Mouse (Mus musculus) limb, embryonic 11.5 days (tissue): ENCODE measurements at regions not wholly inside any gene's neighbourhood (a gene's known extent, or its start where the extent isn't known, plus 50 kb on each side); places are given as distances from the start of the nearest gene placed in this dataset.

ENCODE experiments used
- ATAC-seq: fragments of 200-750 bp; cut with Nextera tagmentation; 2 replicates; pipeline ENCODE4 v1.8.0; 2017; ENCODE audit warnings: low read depth; ENCODE audit not compliant: insufficient number of reproducible peaks, low FRiP score, low TSS enrichment
- DNase-seq: peaks from one replicate; pipeline ENCODE4 v3.0.0-alpha.2; 2015; ENCODE audit warnings: low spot score
- H3K27ac ChIP-seq: fragments of 300-500 bp; sonication (generic); replicated peaks from 2 replicates; pipeline ENCODE4 v1.5.1; 2014; ENCODE audit warnings: low read depth, mild to moderate bottlenecking, low read length
- H3K27me3 ChIP-seq: fragments of 300-500 bp; sonication (generic); 2 replicates; pipeline ENCODE4 v1.6.1; 2014; ENCODE audit warnings: mild to moderate bottlenecking, low read length, mixed read lengths; ENCODE audit not compliant: control insufficient read depth, insufficient read depth
- H3K36me3 ChIP-seq: fragments of 300-500 bp; sonication (generic); 2 replicates; pipeline ENCODE4 v1.6.1; 2014; ENCODE audit warnings: mild to moderate bottlenecking, low read length, moderate library complexity, mixed read lengths; ENCODE audit not compliant: control insufficient read depth, insufficient read depth
- H3K4me1 ChIP-seq: fragments of 300-500 bp; sonication (generic); 2 replicates; pipeline ENCODE4 v1.6.1; 2014; ENCODE audit warnings: low read length, mixed read lengths; ENCODE audit not compliant: control insufficient read depth, insufficient read depth
- H3K4me2 ChIP-seq: fragments of 300-500 bp; sonication (generic); 2 replicates; pipeline ENCODE4 v1.6.1; 2014; ENCODE audit warnings: low read depth, mild to moderate bottlenecking, moderate library complexity; ENCODE audit not compliant: severe bottlenecking
- H3K4me3 ChIP-seq: fragments of 300-500 bp; sonication (generic); 2 replicates; pipeline ENCODE4 v1.5.1; 2014; ENCODE audit warnings: low read depth, low read length
- H3K9ac ChIP-seq: fragments of 300-500 bp; sonication (generic); 2 replicates; pipeline ENCODE4 v1.6.1; 2014; ENCODE audit warnings: mild to moderate bottlenecking, low read length
- H3K9me3 ChIP-seq: fragments of 300-500 bp; sonication (generic); 2 replicates; pipeline ENCODE4 v1.6.1; 2016; ENCODE audit warnings: low read length; ENCODE audit not compliant: control insufficient read depth
- WGBS: fragments of 180-500 bp; shearing (Covaris S2); extraction: QIAGEN DNeasy Blood & Tissue Kit; methylation state at CpG from one replicate; pipeline ENCODE4 v1.1.7; 2014; 5-methylcytosine and 5-hydroxymethylcytosine counted together

DNA sequence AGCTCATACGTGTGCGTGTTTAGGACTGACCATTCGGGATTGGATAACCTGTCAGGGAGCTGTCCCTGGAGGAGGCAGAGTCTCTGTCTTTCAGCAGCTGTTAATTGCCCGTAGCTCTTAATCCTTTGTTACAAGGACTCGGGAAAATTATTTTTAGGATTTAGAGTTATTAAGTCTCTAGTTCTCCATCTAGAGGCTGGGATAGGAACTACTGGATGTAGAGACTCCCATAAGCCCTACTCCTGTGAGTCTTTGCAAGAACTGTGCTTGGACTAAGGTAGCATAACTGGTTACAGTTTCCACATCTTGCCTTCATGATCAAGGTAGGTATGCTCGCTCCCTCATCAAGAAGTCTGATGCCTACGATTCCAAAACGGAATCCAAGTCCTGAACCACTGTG is 90.7 kb upstream of the Stmnd1 start:
- Histone ChIP-seq H3K27me3 (no peaks in the 10 kb centered on the region), H3K4me3 (no peak overlapping the region), H3K4me2 (no peak overlapping the region), H3K9me3 (no peaks in the 10 kb centered on the region), H3K36me3 (no peaks in the 10 kb centered on the region), H3K9ac (no peak overlapping the region), H3K27ac (no peak overlapping the region), H3K4me1 (no peaks in the 10 kb centered on the region)
- 83% methylated on average over 8 of the region's 8 CpGs for WGBS
- ATAC-seq (no peak), DNase-seq (no peak)

DNA sequence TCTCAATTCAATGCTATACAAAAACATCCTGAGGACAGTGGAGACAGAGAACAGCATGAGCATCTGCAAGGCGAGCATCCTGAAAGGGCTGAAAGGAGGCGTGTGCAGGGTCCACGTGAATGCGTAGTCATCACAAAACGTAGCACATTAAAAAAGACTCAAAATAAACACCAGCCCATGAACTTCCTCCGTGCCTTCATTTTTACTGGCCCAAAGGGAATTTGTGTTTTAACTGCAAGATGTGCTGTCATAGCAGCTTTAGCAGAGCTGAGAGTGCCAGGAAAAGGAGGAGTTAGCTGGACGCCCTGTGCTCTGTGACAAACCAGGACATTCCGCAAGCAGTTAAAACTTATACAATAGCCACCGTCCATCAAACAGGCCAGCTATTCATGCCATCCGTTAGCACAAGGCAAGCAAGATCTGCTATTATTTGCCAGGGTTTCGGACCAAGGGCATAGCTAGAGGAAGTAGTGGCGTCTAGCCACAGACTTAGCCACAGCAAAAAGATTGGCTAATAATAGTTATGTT is 92.9 kb upstream of the Stmnd1 start:
- ATAC-seq (no peak), DNase-seq (no peak)
- H3K9me3 ChIP-seq = no peaks in the 10 kb centered on the region
- H3K4me2 ChIP-seq = no peak overlapping the region
- no peaks in the 10 kb centered on the region for H3K27me3 ChIP-seq
- no peak overlapping the region for H3K4me3 ChIP-seq
- no peaks in the 10 kb centered on the region for H3K36me3 ChIP-seq
- no peaks in the 10 kb centered on the region for H3K4me1 ChIP-seq
- H3K27ac ChIP-seq = no peak overlapping the region
- WGBS = 74% methylated on average over 12 of the region's 12 CpGs
- H3K9ac ChIP-seq = no peak overlapping the region

DNA sequence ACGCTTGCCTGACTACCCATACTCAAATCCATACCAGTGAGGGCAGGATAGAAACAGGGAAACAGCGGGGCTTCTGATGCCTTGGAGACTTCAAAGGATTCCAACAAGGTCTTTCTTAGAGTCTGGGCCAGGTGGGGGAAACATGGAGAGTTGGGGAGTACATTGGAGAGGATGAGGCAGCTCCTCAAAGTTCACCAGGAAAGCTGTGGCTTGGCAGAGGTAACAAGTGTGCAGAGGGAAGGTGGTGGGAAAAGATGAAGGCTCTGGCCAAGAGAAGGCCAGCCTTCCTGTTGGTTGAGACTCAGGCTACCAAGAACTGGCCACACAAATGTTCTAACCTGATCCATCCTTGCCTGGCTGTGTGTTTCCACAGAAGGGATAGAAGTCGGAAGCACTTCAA is 93.6 kb upstream of the Stmnd1 start:
- WGBS = 92% methylated on average over 3 of the region's 3 CpGs
- Histone ChIP-seq H3K36me3 (no peaks in the 10 kb centered on the region), H3K9ac (no peak overlapping the region), H3K4me1 (no peaks in the 10 kb centered on the region), H3K27ac (no peak overlapping the region), H3K9me3 (no peaks in the 10 kb centered on the region), H3K27me3 (no peaks in the 10 kb centered on the region), H3K4me2 (no peak overlapping the region), H3K4me3 (no peak overlapping the region)
- ATAC-seq = no peak
- no peak for DNase-seq

DNA sequence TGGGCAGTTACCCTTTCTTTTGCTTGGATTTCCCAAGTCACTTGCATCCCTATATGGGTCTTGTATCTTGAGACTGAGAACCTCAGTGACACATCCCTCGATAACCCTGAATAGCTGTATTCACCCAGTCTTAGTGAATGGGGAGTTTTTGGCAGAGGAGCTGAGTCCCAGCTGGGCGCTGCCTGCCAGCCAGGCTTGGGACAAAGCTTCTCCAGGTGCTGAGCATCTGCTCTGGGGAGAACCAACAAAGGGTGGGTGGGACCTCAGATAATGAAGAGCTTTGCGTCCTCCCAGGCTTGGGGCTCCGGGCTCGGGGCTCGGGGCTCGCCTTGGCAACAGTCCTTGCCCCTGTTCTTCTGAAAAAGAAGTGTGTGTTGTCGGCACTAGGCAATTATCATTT is 100.4 kb upstream of the Stmnd1 start:
- 70% methylated on average over 8 of the region's 8 CpGs for WGBS
- no peaks in the 10 kb centered on the region for H3K4me1 ChIP-seq
- no peak overlapping the region for H3K4me3 ChIP-seq
- H3K36me3 ChIP-seq = no peaks in the 10 kb centered on the region
- H3K27me3 ChIP-seq = no peaks in the 10 kb centered on the region
- no peaks in the 10 kb centered on the region for H3K9me3 ChIP-seq
- no peak overlapping the region for H3K9ac ChIP-seq
- H3K4me2 ChIP-seq = no peak overlapping the region
- H3K27ac ChIP-seq = no peak overlapping the region
- DNase-seq (no peak), ATAC-seq (no peak)

DNA sequence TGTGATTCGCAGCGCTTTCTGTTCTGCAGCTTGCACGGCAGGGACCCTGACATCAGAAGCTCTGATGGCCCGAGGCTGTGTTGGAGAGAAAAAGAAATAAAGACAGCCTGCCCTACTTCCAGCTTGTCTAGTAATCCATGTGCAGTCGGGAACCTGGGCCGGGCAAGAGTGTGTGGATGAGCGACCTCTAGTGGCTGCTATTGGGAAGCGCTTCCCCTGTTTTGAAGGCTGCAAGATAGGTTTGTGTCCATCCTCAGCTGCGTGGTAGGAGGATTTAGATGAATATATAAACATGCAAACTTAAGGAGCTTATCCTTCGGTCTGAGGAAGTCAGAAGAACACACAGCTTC is 111.5 kb upstream of the Stmnd1 start:
- Histone ChIP-seq H3K9me3 (no peaks in the 10 kb centered on the region), H3K27ac (no peak overlapping the region), H3K36me3 (no peaks in the 10 kb centered on the region), H3K4me1 (peaks cover 7% of the 10 kb centered on the region; the same call in 1 of the 2 replicates), H3K27me3 (no peaks in the 10 kb centered on the region), H3K9ac (no peak overlapping the region), H3K4me3 (0 out of 2 replicates have a peak overlapping the region, but pooled peaks have one; percentile 4), H3K4me2 (peak overlapping the region; percentile 36; the same call in 1 of the 2 replicates)
- ATAC-seq (no peak), DNase-seq (peak; percentile 84)
- WGBS = 6% methylated on average over 10 of the region's 10 CpGs

DNA sequence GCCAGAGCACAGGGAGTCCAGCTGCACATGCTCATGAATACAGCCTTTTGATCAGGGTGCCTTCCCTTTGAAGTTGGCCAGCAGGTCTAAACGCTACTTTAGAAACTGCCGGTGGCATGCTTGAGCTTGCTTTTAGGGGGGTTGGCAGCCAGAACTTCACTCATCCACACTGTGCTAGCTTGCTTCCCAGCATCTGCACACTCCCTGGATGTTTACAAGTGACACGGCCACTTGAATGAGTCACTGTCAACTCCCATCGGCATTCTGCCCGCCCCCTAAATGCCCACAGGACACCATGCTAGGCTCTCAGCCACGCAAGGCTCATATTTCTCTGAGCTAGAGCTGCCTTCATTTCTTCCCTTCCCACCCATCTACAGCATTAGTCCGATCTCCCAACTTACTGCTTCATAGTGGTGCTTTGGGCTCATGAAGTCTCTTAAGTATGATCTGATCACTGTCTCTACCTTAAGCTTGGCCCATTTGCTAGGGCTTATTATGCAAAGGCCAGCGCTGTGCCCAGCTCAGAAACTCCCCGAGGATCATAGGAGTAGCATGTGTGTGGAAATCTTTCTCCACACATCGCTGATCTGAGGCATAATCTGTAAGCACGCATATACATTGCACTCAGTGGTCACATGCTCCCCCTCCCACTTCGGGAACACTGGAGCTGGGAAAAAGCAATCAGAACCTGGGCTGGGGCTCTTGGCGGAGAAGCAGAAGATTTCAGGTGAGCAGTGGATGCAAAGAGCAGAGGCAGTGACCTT is 112.1 kb upstream of the Stmnd1 start:
- peak; percentile 46 for DNase-seq
- ATAC-seq = no peak
- H3K4me3 ChIP-seq = 0 out of 2 replicates have a peak overlapping the region, but pooled peaks have one; percentile 4
- no peaks in the 10 kb centered on the region for H3K9me3 ChIP-seq
- H3K4me2 ChIP-seq = peak overlapping the region; percentile 36; the same call in 1 of the 2 replicates
- 30% methylated on average over 13 of the region's 13 CpGs for WGBS
- no peaks in the 10 kb centered on the region for H3K27me3 ChIP-seq
- H3K9ac ChIP-seq = no peak overlapping the region
- H3K4me1 ChIP-seq = peaks cover 7% of the 10 kb centered on the region; the same call in 1 of the 2 replicates
- no peak overlapping the region for H3K27ac ChIP-seq
- H3K36me3 ChIP-seq = no peaks in the 10 kb centered on the region

DNA sequence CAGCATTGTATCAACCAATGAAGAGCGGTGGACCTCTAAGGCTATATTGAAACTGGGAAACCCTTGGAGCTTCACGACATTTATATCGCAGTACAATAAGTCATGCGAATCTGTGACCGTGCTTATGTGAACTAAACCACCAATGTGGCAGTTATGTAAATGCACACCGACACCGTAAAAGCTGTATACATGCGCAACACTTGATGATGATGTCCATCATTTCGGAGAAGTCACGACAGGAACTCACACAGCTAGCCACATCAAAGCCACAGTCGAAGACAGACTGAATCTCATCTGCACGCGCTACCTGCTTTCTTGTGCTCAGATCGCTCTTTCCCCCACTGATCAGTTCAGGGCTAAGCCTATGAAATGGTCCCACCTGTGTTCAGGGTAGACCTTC is 114.2 kb upstream of the Stmnd1 start:
- Histone ChIP-seq H3K9ac (no peak overlapping the region), H3K9me3 (no peaks in the 10 kb centered on the region), H3K4me1 (peaks cover 7% of the 10 kb centered on the region; the same call in 1 of the 2 replicates), H3K4me3 (no peak overlapping the region), H3K27me3 (no peaks in the 10 kb centered on the region), H3K36me3 (no peaks in the 10 kb centered on the region), H3K27ac (no peak overlapping the region), H3K4me2 (no peak overlapping the region)
- DNase-seq = no peak
- 93% methylated on average over 14 of the region's 14 CpGs for WGBS
- no peak for ATAC-seq

DNA sequence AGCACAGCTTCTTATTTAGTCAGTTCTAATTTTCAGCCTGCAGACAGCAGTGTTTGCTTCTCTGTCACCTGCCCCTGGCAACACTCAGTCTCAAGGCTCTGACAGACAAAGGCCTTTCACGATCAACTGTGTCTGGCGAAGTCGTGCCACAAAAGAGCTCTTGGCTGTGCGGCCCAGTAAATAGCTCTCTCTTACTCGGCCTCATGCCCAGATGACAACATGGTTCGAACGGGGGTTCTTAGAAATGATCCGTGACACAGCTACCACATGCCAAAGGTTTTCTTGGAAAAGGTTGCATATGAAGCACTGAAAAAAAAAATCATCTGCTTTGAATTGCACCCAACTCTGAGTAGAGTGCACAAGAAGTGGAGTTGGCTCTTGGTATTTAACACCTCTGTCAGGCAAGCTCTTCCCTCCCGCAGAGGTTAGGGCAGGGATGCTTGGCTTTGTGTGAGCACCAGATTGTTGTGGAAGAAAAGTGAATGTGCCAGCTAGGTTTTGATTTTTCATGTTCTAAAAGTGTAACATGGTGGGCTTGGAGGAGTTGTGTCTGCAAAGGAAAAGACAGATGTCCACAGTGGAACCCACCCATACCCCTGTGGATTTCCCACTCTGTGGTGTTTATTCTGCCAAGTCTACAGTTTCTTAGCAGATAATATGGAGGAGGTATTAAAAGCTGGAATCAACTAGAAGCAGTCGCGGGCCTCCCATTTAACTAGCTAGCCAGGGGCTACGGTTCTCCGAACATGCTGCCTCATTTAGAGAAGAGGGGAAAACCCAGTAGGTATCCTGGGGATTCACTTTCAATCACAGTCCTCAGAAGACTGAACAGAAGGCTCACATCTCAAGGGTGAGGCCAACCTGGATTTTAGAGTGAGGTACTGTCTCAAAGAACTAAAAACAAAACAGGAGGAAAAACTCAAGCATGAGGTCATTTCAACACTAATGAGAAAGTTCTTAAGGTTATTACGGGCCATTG is 120.0 kb upstream of the Stmnd1 start:
- no peaks in the 10 kb centered on the region for H3K27me3 ChIP-seq
- no peak overlapping the region for H3K9ac ChIP-seq
- no peak overlapping the region for H3K4me2 ChIP-seq
- H3K4me3 ChIP-seq = no peak overlapping the region
- H3K27ac ChIP-seq = no peak overlapping the region
- DNase-seq (no peak), ATAC-seq (no peak)
- H3K36me3 ChIP-seq = no peaks in the 10 kb centered on the region
- no peaks in the 10 kb centered on the region for H3K4me1 ChIP-seq
- 86% methylated on average over 14 of the region's 14 CpGs for WGBS
- no peaks in the 10 kb centered on the region for H3K9me3 ChIP-seq
